Mouse (Mus musculus) thymus, adult 18-20 months (tissue): ENCODE measurements at regions not wholly inside any gene's neighbourhood (a gene's known extent, or its start where the extent isn't known, plus 50 kb on each side); places are given as distances from the start of the nearest gene placed in this dataset.
"Not testable (repeated sequence)": the region's sequence is repeated elsewhere in the genome, so short reads cannot be mapped to it uniquely, and the experiment has no call there.

Experiments
- DNase-seq, 2 experiments: peaks; one replicate each; pipeline ENCODE4 v3.0.0; 2022; ENCODE audit warnings: mixed read lengths in 2 of 2

- peak in 1 of 2 experiments; percentile 2 for DNase-seq
These were observed 86.6 kb upstream of the Vmn1r2 start for GRCm38 (mm10) chr4:3080385-3081125.

GRCm38 (mm10) chr4:3081148-3081952 lies 85.8 kb upstream of the Vmn1r2 start:
- DNase-seq, result peak in 1 of 2 experiments; percentile 1

GRCm38 (mm10) chr4:3081953-3082950 lies 84.9 kb upstream of the Vmn1r2 start:
- DNase-seq, result peak in 1 of 2 experiments; percentile 1

- DNase-seq, result peak in 1 of 2 experiments; percentile 13
These were observed 83.7 kb upstream of the Vmn1r2 start for GRCm38 (mm10) chr4:3083161-3084020.

- DNase-seq, result peak in 1 of 2 experiments; percentile 2
These were observed 83.0 kb upstream of the Vmn1r2 start for GRCm38 (mm10) chr4:3084021-3084545.

GRCm38 (mm10) chr4:3085456-3086448 lies 81.4 kb upstream of the Vmn1r2 start:
- DNase-seq, result peak in 1 of 2 experiments; percentile 2

GRCm38 (mm10) chr4:3087616-3088015 lies 79.5 kb upstream of the Vmn1r2 start:
- DNase-seq, result not testable (repeated sequence)

GRCm38 (mm10) chr4:3089567-3090377 lies 77.3 kb upstream of the Vmn1r2 start:
- no peak for DNase-seq

- DNase-seq, result no peak
These were observed 76.8 kb upstream of the Vmn1r2 start for GRCm38 (mm10) chr4:3090378-3090735.

GRCm38 (mm10) chr4:3090742-3091141 lies 76.4 kb upstream of the Vmn1r2 start:
- no peak for DNase-seq
